Mouse (Mus musculus) intestine, postnatal 0 days (tissue): Measurements from ENCODE around the gene Vsig1. TPM values are rescaled to one million over a fixed set of nuclear protein-coding genes. Genes with fewer than 3 reads are reported as not detected.

Experiments used
- ATAC-seq: fragments of 200-750 bp; cut with Nextera tagmentation; 2 replicates; pipeline ENCODE4 v1.8.0; 2017; ENCODE audit warnings: mild to moderate bottlenecking, moderate TSS enrichment, moderate library complexity
- H3K27ac ChIP-seq: fragments of 300-500 bp; sonication (generic); 2 replicates; pipeline ENCODE4 v1.5.1; 2014; ENCODE audit warnings: mild to moderate bottlenecking, low read depth, low read length, moderate library complexity
- H3K27me3 ChIP-seq: fragments of 300-500 bp; sonication (generic); replicated peaks from 2 replicates; pipeline ENCODE4 v1.6.1; 2014; ENCODE audit warnings: low read length, mixed read lengths; ENCODE audit not compliant: control insufficient read depth, insufficient read depth
- H3K36me3 ChIP-seq: fragments of 300-500 bp; sonication (generic); 2 replicates; pipeline ENCODE4 v1.6.1; 2014; ENCODE audit warnings: mild to moderate bottlenecking, moderate library complexity; ENCODE audit not compliant: control insufficient read depth, insufficient read depth
- H3K4me1 ChIP-seq: fragments of 300-500 bp; sonication (generic); replicated peaks from 2 replicates; pipeline ENCODE4 v1.6.1; 2014; ENCODE audit warnings: antibody characterized with exemption, low read length, mixed read lengths; ENCODE audit not compliant: control insufficient read depth, insufficient read depth
- H3K4me2 ChIP-seq: fragments of 300-500 bp; sonication (generic); replicated peaks from 2 replicates; pipeline ENCODE4 v1.6.1; 2014; ENCODE audit warnings: low read depth, mild to moderate bottlenecking, moderate library complexity
- H3K4me3 ChIP-seq: fragments of 300-500 bp; sonication (generic); 2 replicates; pipeline ENCODE4 v1.5.1; 2014; ENCODE audit warnings: low read depth, low read length
- H3K9ac ChIP-seq: fragments of 300-500 bp; sonication (generic); 2 replicates; pipeline ENCODE4 v1.6.1; 2014; ENCODE audit warnings: mild to moderate bottlenecking, low read depth, low read length
- H3K9me3 ChIP-seq: fragments of 300-500 bp; sonication (generic); 2 replicates; pipeline ENCODE4 v1.6.1; 2016; ENCODE audit warnings: mixed run types; ENCODE audit not compliant: control insufficient read depth
- CTCF ChIP-seq: sonication (generic); IDR thresholded peaks from 2 replicates; pipeline ENCODE4 v1.5.1; 2016; ENCODE audit warnings: low read depth, mild to moderate bottlenecking, control low read depth, antibody characterized with exemption, moderate library complexity
- WGBS: fragments of 180-500 bp; shearing (Covaris S2); extraction: QIAGEN DNeasy Blood & Tissue Kit; methylation state at CpG from one replicate; pipeline ENCODE4 v1.1.7; 2014; 5-methylcytosine and 5-hydroxymethylcytosine counted together
- polyA plus RNA-seq: library from polyadenylated mRNA; unstranded; fragments of >200 nt; fragmentation: Nextera tagmentation; extraction: Ambion mirVana; gene quantifications from 2 replicates; pipeline ENCODE4 v1.2.1, GENCODE M21; 2015

Gene Vsig1
- polyA plus RNA-seq, 1 experiment from 2014 or later = 0.66 TPM

DNA sequence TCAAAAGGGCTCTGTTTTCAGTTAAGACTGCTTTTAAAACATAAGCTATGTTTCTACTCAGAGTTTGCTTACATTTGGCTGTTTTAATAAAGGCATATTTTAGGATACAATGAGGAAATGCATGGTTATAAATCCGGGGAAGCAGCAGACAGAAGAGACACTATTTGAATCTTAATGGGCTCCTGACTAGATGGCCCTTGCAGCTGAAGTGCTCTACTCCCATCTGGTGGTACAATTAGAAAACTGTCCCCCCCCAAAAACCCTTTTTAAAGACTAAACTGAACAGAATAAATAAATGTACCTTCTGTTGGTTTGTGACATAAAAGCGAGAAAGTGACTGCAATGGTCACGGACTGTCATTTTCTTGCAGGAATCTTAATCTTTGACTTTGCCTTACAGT lies 24.7 kb downstream of the Vsig1 start:
- TF ChIP-seq CTCF = peak; percentile 59
- no peak for ATAC-seq
- WGBS = 64% methylated on average over 3 of the region's 3 CpGs
- Histone ChIP-seq H3K4me2 (no peak overlapping the region), H3K4me3 (no peak overlapping the region), H3K27ac (no peak overlapping the region), H3K27me3 (peaks cover 5% of the 10 kb centered on the region), H3K4me1 (no peaks in the 10 kb centered on the region), H3K9me3 (no peaks in the 10 kb centered on the region), H3K9ac (no peak overlapping the region), H3K36me3 (no peaks in the 10 kb centered on the region)

DNA sequence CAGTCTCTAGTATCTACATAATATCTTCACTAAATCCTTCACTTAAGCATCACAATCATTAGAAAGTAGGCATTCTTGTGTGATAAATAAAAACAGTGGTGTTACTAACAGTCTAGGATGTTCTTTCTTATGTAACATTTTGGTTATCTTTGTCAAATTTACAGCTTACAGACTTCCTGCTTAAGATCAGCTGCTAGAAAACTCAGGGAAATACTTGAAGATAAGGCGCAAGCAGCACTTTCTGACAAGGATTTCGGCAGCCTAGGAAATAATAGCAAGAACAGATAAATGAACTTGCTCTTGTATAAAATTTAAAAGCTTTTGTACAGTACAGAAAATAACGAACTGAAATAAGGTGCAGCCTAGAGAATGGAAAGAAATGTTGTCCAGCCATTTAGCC lies 25.9 kb downstream of the Vsig1 start:
- TF ChIP-seq CTCF = no peak
- Histone ChIP-seq H3K4me2 (no peak overlapping the region), H3K4me3 (no peak overlapping the region), H3K9me3 (no peaks in the 10 kb centered on the region), H3K4me1 (no peaks in the 10 kb centered on the region), H3K9ac (no peak overlapping the region), H3K36me3 (no peaks in the 10 kb centered on the region), H3K27me3 (peaks cover 5% of the 10 kb centered on the region), H3K27ac (no peak overlapping the region)
- 73% methylated on average over 3 of the region's 3 CpGs for WGBS
- no peak for ATAC-seq

DNA sequence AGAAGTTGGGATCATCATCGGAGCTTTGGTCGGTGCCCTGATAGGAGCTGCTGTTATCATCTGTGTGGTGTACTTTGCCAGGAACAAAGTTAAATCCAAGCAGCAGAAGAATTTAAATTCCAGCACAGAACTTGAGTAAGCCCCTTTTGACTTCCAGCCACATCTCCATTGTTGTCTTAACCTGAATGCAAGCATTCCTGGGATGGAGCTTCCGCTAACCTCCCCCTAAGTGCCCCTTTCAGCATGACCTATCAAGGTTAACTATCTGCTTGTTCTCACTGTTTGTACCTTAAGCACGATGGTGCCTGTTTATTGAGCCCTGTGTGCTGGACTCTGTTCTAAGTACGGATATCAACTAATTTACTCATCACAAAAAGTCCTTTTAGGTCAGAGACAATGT lies 28.9 kb downstream of the Vsig1 start:
- no peak for TF ChIP-seq CTCF
- WGBS = 51% methylated on average over 5 of the region's 5 CpGs
- Histone ChIP-seq H3K4me1 (no peaks in the 10 kb centered on the region), H3K4me2 (no peak overlapping the region), H3K9ac (no peak overlapping the region), H3K27me3 (peaks cover 5% of the 10 kb centered on the region), H3K4me3 (no peak overlapping the region), H3K27ac (no peak overlapping the region), H3K9me3 (no peaks in the 10 kb centered on the region), H3K36me3 (no peaks in the 10 kb centered on the region)
- ATAC-seq = no peak

DNA sequence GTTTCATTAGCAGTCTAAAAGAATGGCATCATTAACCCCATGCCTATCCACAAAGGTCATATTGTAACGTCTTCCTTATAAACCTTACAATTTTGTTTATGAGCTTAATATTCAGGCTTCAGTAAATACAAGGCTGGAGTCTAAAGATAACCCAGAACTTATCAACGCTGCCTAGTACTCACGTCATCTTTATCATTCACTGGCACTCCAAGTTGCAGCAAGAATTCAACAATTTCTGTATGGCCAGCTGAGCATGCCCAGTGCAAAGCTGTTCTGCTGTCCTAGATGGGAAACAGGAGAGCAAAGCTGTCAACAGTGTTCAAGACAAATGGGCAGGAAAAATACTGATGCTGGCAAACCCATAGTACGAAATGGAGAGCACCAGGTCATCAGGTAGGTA lies 46.2 kb downstream of the Vsig1 start:
- no peak for TF ChIP-seq CTCF
- H3K9ac ChIP-seq = no peak overlapping the region
- no peak overlapping the region for H3K4me3 ChIP-seq
- H3K36me3 ChIP-seq = 0 out of 2 replicates have a peak, but pooled peaks cover 3% of the 10 kb centered on the region
- no peaks in the 10 kb centered on the region for H3K9me3 ChIP-seq
- no peak overlapping the region for H3K4me2 ChIP-seq
- WGBS = 79% methylated on average over 4 of the region's 4 CpGs
- no peaks in the 10 kb centered on the region for H3K27me3 ChIP-seq
- no peak overlapping the region for H3K27ac ChIP-seq
- ATAC-seq = no peak
- H3K4me1 ChIP-seq = no peaks in the 10 kb centered on the region

DNA sequence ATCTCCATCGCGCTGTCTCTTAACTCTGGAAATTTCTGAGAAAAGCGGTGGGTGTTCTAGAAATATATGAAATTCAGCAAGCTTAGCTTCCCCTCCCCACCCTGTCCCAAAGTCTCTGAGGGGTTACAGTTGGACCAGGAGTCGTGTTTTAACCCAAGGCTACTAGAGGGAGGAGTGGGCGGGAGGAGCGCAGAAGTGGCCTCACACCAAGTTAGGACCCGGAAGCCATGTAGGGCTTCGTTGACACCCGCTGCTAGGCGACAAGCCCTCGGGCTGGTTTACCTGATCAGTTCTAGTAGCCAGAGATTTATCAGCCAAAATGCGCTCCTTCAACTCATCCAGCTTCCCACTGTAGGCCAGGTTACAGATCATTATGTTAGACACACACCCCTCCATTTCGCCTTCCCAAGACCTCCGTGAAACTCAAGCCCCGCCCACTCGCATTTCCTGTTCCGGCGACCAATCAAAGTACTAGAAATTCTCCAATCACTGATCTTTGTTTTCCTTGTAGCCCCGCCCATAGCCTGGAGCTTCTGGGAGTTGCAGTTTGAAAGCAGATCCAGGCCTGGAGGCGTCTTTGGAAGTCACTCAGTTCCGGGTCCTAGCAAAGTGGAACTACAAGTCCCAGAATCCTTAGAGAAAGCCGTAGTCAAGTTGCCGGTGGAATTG lies 49.0 kb downstream of the Vsig1 start, which contains the start of the genes Psmd10 and Atg4a:
Psmd10 (minus strand) TSS at position 457 of the 669 bp plus-strand sequence.
Atg4a (plus strand) TSS at position 636 of the 669 bp plus-strand sequence.
- Histone ChIP-seq H3K27ac (no peak within 1 kb of the TSS), H3K9ac (peak within 1 kb of the TSS; percentile 11; the same call in 1 of the 2 replicates)
- WGBS = 18% methylated on average over 23 of the region's 23 CpGs

DNA sequence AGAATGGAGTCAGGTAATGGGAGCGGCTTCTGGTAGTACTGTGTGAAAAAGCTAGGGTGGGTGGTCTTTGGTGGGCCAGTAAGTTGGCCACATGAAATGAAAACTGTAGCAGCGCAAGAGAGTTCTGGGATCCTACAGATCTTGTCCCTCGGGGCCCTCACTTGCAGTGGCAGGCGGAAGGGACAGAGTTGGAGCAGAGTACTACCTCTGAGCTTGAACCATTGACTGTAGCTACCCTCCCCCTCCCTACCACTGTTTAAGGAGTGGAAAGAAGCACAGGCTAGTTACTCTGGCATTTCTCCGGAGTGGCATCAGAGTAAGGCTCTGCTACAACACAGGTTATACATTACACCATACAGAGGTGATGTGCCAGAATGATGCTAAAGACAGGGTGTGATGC lies 49.6 kb downstream of the Vsig1 start:
- no peak for TF ChIP-seq CTCF
- Histone ChIP-seq H3K9me3 (no peaks in the 10 kb centered on the region), H3K27me3 (no peaks in the 10 kb centered on the region), H3K4me1 (no peaks in the 10 kb centered on the region), H3K9ac (peak overlapping the region; percentile 11; the same call in 1 of the 2 replicates), H3K27ac (no peak overlapping the region), H3K4me3 (peak overlapping the region; percentile 58), H3K36me3 (no peaks in the 10 kb centered on the region), H3K4me2 (peak overlapping the region; percentile 59)
- ATAC-seq = peak; percentile 67
- WGBS = 26% methylated on average over 5 of the region's 5 CpGs

More for the DNA sequence above, 49.0 kb downstream of the Vsig1 start, which contains the start of the genes Psmd10 and Atg4a:
- Histone ChIP-seq H3K36me3 (no peaks in the 10 kb centered on the region), H3K9me3 (no peaks in the 10 kb centered on the region), H3K4me2 (peak within 1 kb of the TSS; percentile 59), H3K4me3 (peak within 1 kb of the TSS; percentile 58), H3K27me3 (no peaks in the 10 kb centered on the region), H3K4me1 (no peaks in the 10 kb centered on the region)
- ATAC-seq = peak; percentile 99
- no peak for TF ChIP-seq CTCF
